Mouse (Mus musculus) brain, embryonic 14.5 days (tissue): ENCODE results near the gene Ints11.

Experiments used
- CTCF ChIP-seq: fragments of 200-500 bp; IDR thresholded peaks from 2 replicates; pipeline ENCODE4 v1.5.1; 2012; ENCODE audit warnings: inconsistent platforms, mild to moderate bottlenecking, moderate library complexity, borderline replicate concordance; ENCODE audit not compliant: insufficient read depth, insufficient read length; ENCODE audit errors: extremely low read depth
- POLR2A ChIP-seq: fragments of 200-500 bp; IDR thresholded peaks from 2 replicates; pipeline ENCODE4 v1.6.1; 2012; ENCODE audit warnings: mild to moderate bottlenecking, inconsistent platforms, borderline replicate concordance; ENCODE audit not compliant: poor library complexity, insufficient read depth, insufficient read length, severe bottlenecking; ENCODE audit errors: extremely low read depth

- TF ChIP-seq CTCF: no peak
- no peak for TF ChIP-seq POLR2A
These were observed 62.7 kb downstream of the Ints11 start for GRCm38 (mm10) chr4:155932031-155932430.
